ENCODE assay signal across 11 mouse cellular contexts in genomic region chr1:43530295-43531020, GRCm38 (mm10).
DNase-seq lines count a peak whose midpoint lies in the region; ATAC-seq and TF ChIP-seq lines count a peak whose summit lies in the region.
"Had no signal": no experiment of that assay in that cellular context is flagged by ENCODE, and none has a peak within 500 bp of the region (broad histone marks: within the 10 kb centered on the region; RNA-seq: fewer than 3 reads in every experiment).

No protein-coding gene starts in this region.

- H3K27ac ChIP-seq in forebrain, embryonic 15.5 days (replicated peaks): peak overlapping the region; percentile 80
- H3K27ac ChIP-seq in forebrain, embryonic 10.5 days: no peak overlapping the region
- peak overlapping the region; percentile 62 for H3K27ac ChIP-seq in left cerebral cortex, adult 2 months
- no peak overlapping the region for H3K27ac ChIP-seq in stomach, postnatal 0 days (replicated peaks)
- no peak overlapping the region for H3K27ac ChIP-seq in midbrain, embryonic 14.5 days (replicated peaks; ENCODE audit: low read depth, low read length)

- 81% methylated on average over 7 of the region's 7 CpGs for WGBS in forebrain, embryonic 15.5 days
- WGBS in forebrain, embryonic 10.5 days: 85% methylated on average over 7 of the region's 7 CpGs
- WGBS in stomach, postnatal 0 days: 52% methylated on average over 7 of the region's 7 CpGs
- WGBS in midbrain, embryonic 14.5 days: 82% methylated on average over 7 of the region's 7 CpGs

- no peak overlapping the region for H3K4me3 ChIP-seq in forebrain, embryonic 15.5 days
- no peak overlapping the region for H3K4me3 ChIP-seq in forebrain, embryonic 10.5 days
- no peak overlapping the region for H3K4me3 ChIP-seq in left cerebral cortex, adult 2 months
- no peak overlapping the region for H3K4me3 ChIP-seq in stomach, postnatal 0 days (ENCODE audit: low read depth, low read length)
- no peak overlapping the region for H3K4me3 ChIP-seq in midbrain, embryonic 14.5 days (replicated peaks; ENCODE audit: low read depth, low read length)

- H3K9me3 ChIP-seq in forebrain, embryonic 15.5 days: no peaks in the 10 kb centered on the region
- H3K9me3 ChIP-seq in forebrain, embryonic 10.5 days: no peaks in the 10 kb centered on the region
- H3K9me3 ChIP-seq in stomach, postnatal 0 days (ENCODE audit: control insufficient read depth, low read length): no peaks in the 10 kb centered on the region
- no peaks in the 10 kb centered on the region for H3K9me3 ChIP-seq in midbrain, embryonic 14.5 days (ENCODE audit: control insufficient read depth, low read length)

- no peak for DNase-seq in forebrain, embryonic 10.5 days (ENCODE audit: extremely low spot score, low spot score)
- no peak for DNase-seq in left cerebral cortex, adult 2 months (ENCODE audit: extremely low spot score in 1 of 2, low spot score in 2 of 2)
- DNase-seq in left cerebral cortex, adult 9 months (ENCODE audit: low spot score in 2 of 2): no peak
- peak; percentile 30 for DNase-seq in kidney, postnatal 14 days
- DNase-seq in stomach, postnatal 0 days (ENCODE audit: low spot score): no peak
- no peak for DNase-seq in midbrain, embryonic 14.5 days
- DNase-seq: liver, postnatal 0 days had no signal

- no peak overlapping the region for H3K4me2 ChIP-seq in forebrain, embryonic 15.5 days (replicated peaks)
- H3K4me2 ChIP-seq in stomach, postnatal 0 days (replicated peaks; ENCODE audit: low read depth): no peak overlapping the region
- no peak overlapping the region for H3K4me2 ChIP-seq in midbrain, embryonic 14.5 days (ENCODE audit: low read length)
- H3K4me2 ChIP-seq: heart, embryonic 11.5 days had no signal

- no peaks in the 10 kb centered on the region for H3K36me3 ChIP-seq in forebrain, embryonic 15.5 days
- peaks cover 28% of the 10 kb centered on the region for H3K36me3 ChIP-seq in forebrain, embryonic 10.5 days (replicated peaks)
- H3K36me3 ChIP-seq in stomach, postnatal 0 days (ENCODE audit: control insufficient read depth, insufficient read depth, low read length): no peaks in the 10 kb centered on the region
- H3K36me3 ChIP-seq in midbrain, embryonic 14.5 days (ENCODE audit: control insufficient read depth, insufficient read depth, low read length): no peaks in the 10 kb centered on the region

- ATAC-seq in forebrain, embryonic 15.5 days (replicated peaks): no peak
- no peak for ATAC-seq in activated CD4-positive, CD25-positive, alpha-beta regulatory T cell, adult 4 months
- ATAC-seq in stomach, postnatal 0 days (ENCODE audit: low FRiP score, low TSS enrichment): no peak
- ATAC-seq in midbrain, embryonic 14.5 days (ENCODE audit: low FRiP score, low TSS enrichment): no peak
- ATAC-seq: liver, postnatal 0 days had no signal

- intact Hi-C loops in left cerebral cortex, adult 2 months (cut with DNase I): no loop called here

- no peak overlapping the region for H3K9ac ChIP-seq in forebrain, embryonic 15.5 days (replicated peaks)
- no peak overlapping the region for H3K9ac ChIP-seq in stomach, postnatal 0 days (ENCODE audit: low read length)
- no peak overlapping the region for H3K9ac ChIP-seq in midbrain, embryonic 14.5 days (replicated peaks; ENCODE audit: low read length)
- H3K9ac ChIP-seq: liver, postnatal 0 days had no signal

- no peak for TF ChIP-seq EP300 in stomach, postnatal 0 days (optimal IDR thresholded peaks at IDR 0.05)

- TF ChIP-seq CTCF in left cerebral cortex, adult 2 months (IDR thresholded peaks at IDR 0.05): no peak
- TF ChIP-seq CTCF in stomach, postnatal 0 days (IDR thresholded peaks at IDR 0.05; ENCODE audit: low read depth): no peak

- peaks cover 28% of the 10 kb centered on the region for H3K4me1 ChIP-seq in forebrain, embryonic 15.5 days
- H3K4me1 ChIP-seq in forebrain, embryonic 10.5 days: 0 out of 2 replicates have a peak, but pooled peaks cover 5% of the 10 kb centered on the region
- 0 out of 2 replicates have a peak, but pooled peaks cover 2% of the 10 kb centered on the region for H3K4me1 ChIP-seq in stomach, postnatal 0 days (replicated peaks; ENCODE audit: control insufficient read depth, insufficient read depth)
- H3K4me1 ChIP-seq in midbrain, embryonic 14.5 days (ENCODE audit: control insufficient read depth, insufficient read depth, low read length): peaks cover 4% of the 10 kb centered on the region; the same call in 1 of the 2 replicates

- no peaks in the 10 kb centered on the region for H3K27me3 ChIP-seq in forebrain, embryonic 15.5 days
- H3K27me3 ChIP-seq in forebrain, embryonic 10.5 days (ENCODE audit: poor library complexity, severe bottlenecking): no peaks in the 10 kb centered on the region
- no peaks in the 10 kb centered on the region for H3K27me3 ChIP-seq in stomach, postnatal 0 days (ENCODE audit: control insufficient read depth, insufficient read depth, low read length)
- no peaks in the 10 kb centered on the region for H3K27me3 ChIP-seq in midbrain, embryonic 14.5 days (ENCODE audit: control insufficient read depth, insufficient read depth, low read length)
- H3K27me3 ChIP-seq: CH12.LX had no signal

Comparison
In these comparisons a context has a peak if more than half of its experiments do, and no peak if none do; other contexts are left out.
1. H3K27ac ChIP-seq: peak in forebrain, embryonic 15.5 days (single experiment) and left cerebral cortex, adult 2 months (single experiment); none in forebrain, embryonic 10.5 days (single experiment), stomach, postnatal 0 days (single experiment) and midbrain, embryonic 14.5 days (single experiment).